Mouse (Mus musculus): ENCODE measurements around the gene Abcb1b. TPM values are rescaled to one million over a fixed set of nuclear protein-coding genes. Genes with fewer than 3 reads are reported as not detected.

Abcb1b gene
- total RNA-seq, 2 experiments from 2014 or later, result 2.9 TPM

Other genes starting within 250 kb of the Abcb1b start
- gene Rundc3b, start 175.2 kb upstream of the Abcb1b start, total RNA-seq (2021), result under 1 TPM; 0.36 to 0.57 TPM
- 10 to 100 TPM in 1 of 2 experiments, 1 to 10 TPM in 1; 8.1 to 11.9 TPM for gene Abcb1a, start 138.1 kb upstream of the Abcb1b start, total RNA-seq (2021)
- gene Abcb4, start 95.6 kb downstream of the Abcb1b start, total RNA-seq (2021), result 10 to 100 TPM; 11.5 to 12.3 TPM
- gene Crot, start 199.2 kb downstream of the Abcb1b start, total RNA-seq (2021), result 10 to 100 TPM; 22.6 to 25.2 TPM

Measured in heart, postnatal 25 days (tissue).